Mouse (Mus musculus): ENCODE measurements around the gene Dclk1. TPM values are rescaled to one million over a fixed set of nuclear protein-coding genes. Genes with fewer than 3 reads are reported as not detected.

The Dclk1 gene
- polyA plus RNA-seq, 1 experiment from 2014 or later: 47.6 TPM

- H3K36me3 ChIP-seq (replicated peaks): no peaks in the 10 kb centered on the region
- no peaks in the 10 kb centered on the region for H3K27me3 ChIP-seq (ENCODE audit: poor library complexity, severe bottlenecking)
- peak overlapping the region; percentile 84 for H3K27ac ChIP-seq
- no peak for DNase-seq (ENCODE audit: extremely low spot score, low spot score)
- H3K4me1 ChIP-seq: peaks cover 48% of the 10 kb centered on the region
- H3K4me3 ChIP-seq: no peak overlapping the region
- H3K9me3 ChIP-seq: no peaks in the 10 kb centered on the region
- 24% methylated on average over 12 of the region's 12 CpGs for WGBS
Observed at GRCm38 (mm10) chr3:55587434-55587971, 345.3 kb downstream of the Dclk1 start.

- peak overlapping the region; percentile 84 for H3K27ac ChIP-seq
- peak; percentile 76 for DNase-seq (ENCODE audit: extremely low spot score, low spot score)
- no peaks in the 10 kb centered on the region for H3K9me3 ChIP-seq
- no peaks in the 10 kb centered on the region for H3K27me3 ChIP-seq (ENCODE audit: poor library complexity, severe bottlenecking)
- WGBS: 6% methylated on average over 12 of the region's 12 CpGs
- H3K4me3 ChIP-seq: peak overlapping the region; percentile 31
- H3K4me1 ChIP-seq: peaks cover 52% of the 10 kb centered on the region
- H3K36me3 ChIP-seq (replicated peaks): no peaks in the 10 kb centered on the region
Observed at GRCm38 (mm10) chr3:55587972-55588946, 346.1 kb downstream of the Dclk1 start.

Other genes starting within 250 kb of the Dclk1 start
- gene Ccna1, start 186.9 kb upstream of the Dclk1 start, polyA plus RNA-seq (2016; fragmentation: Nextera tagmentation; extraction: Ambion mirVana): 2.0 and 3.1 TPM in 2 replicates
- 56.6 and 58.5 TPM in 2 replicates for gene Spg20, start 130.3 kb upstream of the Dclk1 start, polyA plus RNA-seq (2016; fragmentation: Nextera tagmentation; extraction: Ambion mirVana)
- gene Ccdc169, start 105.0 kb upstream of the Dclk1 start, polyA plus RNA-seq (2016; fragmentation: Nextera tagmentation; extraction: Ambion mirVana): 0.06 TPM in 1 of 2 replicates, not detected in the other
- not detected in 2 replicates for gene Sohlh2, start 60.3 kb upstream of the Dclk1 start, polyA plus RNA-seq (2016; fragmentation: Nextera tagmentation; extraction: Ambion mirVana)
- not detected in 2 replicates for gene Gm21954, start 229.8 kb downstream of the Dclk1 start, polyA plus RNA-seq (2016; fragmentation: Nextera tagmentation; extraction: Ambion mirVana)